Mouse (Mus musculus): ENCODE results near the gene Ppt1. TPM values are rescaled to one million over a fixed set of nuclear protein-coding genes. Genes with fewer than 3 reads are reported as not detected.

The Ppt1 gene
- 54.1 to 57.1 TPM (median 56.0 TPM) in 4 replicates for total RNA-seq (2023)

DNA sequence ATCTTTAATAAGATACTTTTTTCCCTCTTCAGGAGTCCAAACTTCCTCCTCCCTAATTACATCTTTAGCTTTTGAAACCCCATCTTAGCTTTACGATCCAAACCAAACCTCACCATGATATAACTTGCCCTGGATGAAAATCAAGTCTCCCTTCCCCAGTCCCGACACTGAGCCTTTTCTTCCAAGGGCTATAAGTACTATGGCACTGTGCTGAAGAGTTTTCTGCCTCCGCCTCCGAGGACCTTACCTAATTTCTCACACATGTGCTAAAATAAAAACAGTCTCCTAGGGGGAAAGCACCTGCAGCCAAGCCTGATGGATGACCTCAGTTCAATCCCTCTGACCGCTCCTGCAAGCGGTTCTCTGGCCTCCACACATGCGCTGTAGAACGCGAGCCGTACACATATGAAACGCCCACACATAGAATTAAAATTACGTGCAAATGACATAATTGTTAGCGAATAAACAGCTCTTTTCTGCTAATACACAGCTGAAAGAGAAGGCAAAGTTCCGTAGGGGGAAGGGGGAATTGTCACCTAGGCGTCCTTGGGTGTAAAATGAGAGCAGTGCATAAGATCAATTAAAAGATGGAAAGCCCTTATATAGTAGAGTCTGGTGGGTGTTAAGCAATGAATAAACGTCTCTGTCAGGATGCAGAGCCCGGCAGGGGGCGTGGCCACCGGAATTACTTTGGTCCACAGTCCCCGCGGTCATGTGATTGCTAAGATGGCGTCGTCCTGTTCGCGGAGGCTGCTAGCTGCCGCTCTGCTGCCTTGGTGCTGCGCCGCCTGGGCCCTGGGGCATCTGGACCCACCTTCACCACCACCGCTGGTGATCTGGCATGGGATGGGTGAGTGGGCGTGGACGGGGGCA is at the start of gene Ppt1:
TSS of gene Ppt1 (plus strand) at position 713 of the 873 bp plus-strand sequence.

DNA sequence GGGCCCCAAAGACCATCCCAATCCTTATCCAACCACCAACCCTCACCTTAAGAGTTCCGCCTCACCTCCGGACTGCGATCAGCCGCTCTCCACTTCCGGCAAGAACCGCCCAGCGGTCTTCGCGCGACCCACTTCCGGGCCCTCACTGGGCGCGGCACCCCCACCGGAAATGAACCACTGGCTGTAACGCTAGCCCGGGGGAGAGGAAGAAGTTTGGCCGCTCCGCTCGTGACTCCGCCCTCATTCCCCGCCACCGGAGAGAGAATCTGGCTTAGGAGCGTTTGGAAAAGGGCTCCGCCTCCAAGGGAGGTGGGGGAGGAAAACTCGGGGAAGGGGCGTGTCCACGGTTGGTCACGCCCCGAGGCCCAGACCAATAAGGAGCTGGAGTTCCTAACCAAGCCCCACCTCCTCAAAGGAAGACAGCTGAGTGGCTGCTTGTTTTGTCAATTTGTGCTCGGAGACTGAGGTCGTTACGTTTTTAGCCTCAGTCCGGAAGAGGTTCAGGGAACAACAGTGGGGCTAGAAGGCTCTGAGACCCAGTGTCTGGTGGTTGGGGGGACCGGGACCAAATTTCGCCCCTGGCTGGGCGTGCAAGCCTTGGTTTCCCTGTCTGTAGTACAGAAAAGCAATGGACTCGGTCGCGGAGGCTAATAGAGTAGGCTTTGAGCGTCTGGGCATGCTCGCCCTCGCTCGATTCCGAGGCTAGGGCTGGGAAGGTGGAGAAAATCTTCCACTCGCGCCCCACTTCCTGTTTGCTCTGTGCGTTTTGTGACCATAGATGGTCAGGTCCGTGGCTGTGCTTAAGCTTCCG is 49.9 kb downstream of the Ppt1 start, which contains the start of gene Cap1:
TSS of gene Cap1 (minus strand) at position 289 of the 811 bp plus-strand sequence.

Other genes starting within 250 kb of the Ppt1 start
- gene 9530002B09Rik, start 147.0 kb upstream of the Ppt1 start, total RNA-seq (2023), result not detected in 4 replicates
- 368 to 394 TPM (median 380 TPM) in 4 replicates for gene Cap1, start 49.8 kb downstream of the Ppt1 start, total RNA-seq (2023)
- gene Mfsd2a, start 124.9 kb downstream of the Ppt1 start, total RNA-seq (2023), result 0.51 to 1.6 TPM (median 0.88 TPM) in 4 replicates
- 1.0 to 2.2 TPM (median 1.3 TPM) in 4 replicates for gene Mycl, start 159.4 kb downstream of the Ppt1 start, total RNA-seq (2023)
- 20.5 to 22.7 TPM (median 22.0 TPM) in 4 replicates for gene Trit1, start 180.4 kb downstream of the Ppt1 start, total RNA-seq (2023)

Measured in B cell, adult 62 days (primary cell).